Comparison of ENCODE assay signal across 20 mouse cellular contexts in the genomic region with DNA sequence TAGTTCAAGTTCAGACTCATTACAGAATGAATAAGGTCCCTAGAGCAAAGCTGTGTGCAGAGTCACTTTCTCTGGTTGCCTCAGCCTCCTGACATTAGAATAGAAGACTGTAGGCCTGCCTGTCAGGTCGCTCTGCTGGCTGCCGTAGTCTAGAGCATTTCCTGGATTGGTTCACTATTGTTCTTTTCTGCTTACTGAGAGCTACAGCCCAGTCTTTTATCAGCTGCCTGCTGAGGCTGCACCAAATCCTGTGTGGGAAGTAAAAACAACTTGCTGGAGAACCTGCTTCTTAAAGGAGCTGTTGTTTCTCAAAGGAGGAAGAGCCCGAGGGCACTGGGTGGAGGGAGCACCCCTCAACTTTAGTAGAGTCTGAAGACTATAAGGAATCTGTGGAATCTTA. TPM values are rescaled to one million over a fixed set of nuclear protein-coding genes. Genes with fewer than 3 reads are reported as not detected.
A peak's percentile ranks its signal among the peaks of the same experiment; 100 is the strongest.
DNase-seq lines count a peak whose midpoint lies in the region; ATAC-seq and TF ChIP-seq lines count a peak whose summit lies in the region.
"Had no signal": no experiment of that assay in that cellular context is flagged by ENCODE, and none has a peak within 500 bp of the region (broad histone marks: within the 10 kb centered on the region; RNA-seq: fewer than 3 reads in every experiment).

No protein-coding gene starts in this region.

- intact Hi-C loops in gastrocnemius, adult 2 months (cut with DNase I) = loop anchor here (1.0 to 5.0 kb wide), 5 partner anchors 73 to 319 kb away; a partner anchor contains a TSS
- intact Hi-C loops in gastrocnemius, postnatal 36 days (cut with DNase I) = loop anchor here (2.0 to 5.0 kb wide), 5 partner anchors 46 to 277 kb away; a partner anchor contains a TSS

- peaks cover 66% of the 10 kb centered on the region for H3K36me3 ChIP-seq in hindbrain, embryonic 14.5 days (replicated peaks; ENCODE audit: control insufficient read depth, insufficient read depth)
- peaks cover 66% of the 10 kb centered on the region for H3K36me3 ChIP-seq in hindbrain, embryonic 10.5 days
- peaks cover 62% of the 10 kb centered on the region for H3K36me3 ChIP-seq in midbrain, embryonic 13.5 days
- peaks cover 52% of the 10 kb centered on the region for H3K36me3 ChIP-seq in midbrain, postnatal 0 days (ENCODE audit: insufficient read depth, low read length)

- no peaks in the 10 kb centered on the region for H3K27me3 ChIP-seq in hindbrain, embryonic 14.5 days (ENCODE audit: control insufficient read depth, insufficient read depth, low read length)
- H3K27me3 ChIP-seq in hindbrain, embryonic 10.5 days (ENCODE audit: insufficient read depth, poor library complexity, severe bottlenecking) = no peaks in the 10 kb centered on the region
- H3K27me3 ChIP-seq in midbrain, embryonic 13.5 days = no peaks in the 10 kb centered on the region
- no peaks in the 10 kb centered on the region for H3K27me3 ChIP-seq in midbrain, postnatal 0 days (ENCODE audit: insufficient read depth, low read length)
- H3K27me3 ChIP-seq: CH12.LX; embryonic facial prominence, embryonic 12.5 days; hindbrain, embryonic 13.5 days had no signal

- 72% methylated on average over 3 of the region's 3 CpGs for WGBS in hindbrain, embryonic 14.5 days
- WGBS in hindbrain, embryonic 10.5 days = 68% methylated on average over 3 of the region's 3 CpGs
- 64% methylated on average over 3 of the region's 3 CpGs for WGBS in midbrain, embryonic 13.5 days
- WGBS in midbrain, postnatal 0 days = 45% methylated on average over 3 of the region's 3 CpGs

- H3K27ac ChIP-seq in gastrocnemius, adult 2 months = peak overlapping the region; percentile 99; the same call in 1 of the 2 replicates
- H3K27ac ChIP-seq in hindbrain, embryonic 14.5 days = peak overlapping the region; percentile 26; the same call in 1 of the 2 replicates
- H3K27ac ChIP-seq in hindbrain, embryonic 10.5 days = no peak overlapping the region
- 0 out of 2 replicates have a peak overlapping the region, but pooled peaks have one; percentile 17 for H3K27ac ChIP-seq in midbrain, embryonic 13.5 days
- no peak overlapping the region for H3K27ac ChIP-seq in midbrain, postnatal 0 days (ENCODE audit: low read depth, low read length)
- H3K27ac ChIP-seq: embryonic facial prominence, embryonic 12.5 days; hindbrain, embryonic 13.5 days; liver, embryonic 14.5 days; macrophage had no signal

- ATAC-seq in hindbrain, embryonic 14.5 days (ENCODE audit: low FRiP score) = no peak
- no peak for ATAC-seq in midbrain, embryonic 13.5 days
- no peak for ATAC-seq in midbrain, postnatal 0 days (ENCODE audit: low FRiP score)

- H3K4me3 ChIP-seq in gastrocnemius, adult 2 months = peak overlapping the region; percentile 95
- H3K4me3 ChIP-seq in hindbrain, embryonic 14.5 days (replicated peaks; ENCODE audit: low read length) = no peak overlapping the region
- no peak overlapping the region for H3K4me3 ChIP-seq in hindbrain, embryonic 10.5 days
- no peak overlapping the region for H3K4me3 ChIP-seq in midbrain, embryonic 13.5 days (replicated peaks)
- H3K4me3 ChIP-seq in midbrain, postnatal 0 days (ENCODE audit: low read depth, low read length) = no peak overlapping the region
- H3K4me3 ChIP-seq: embryonic facial prominence, embryonic 12.5 days; hindbrain, embryonic 13.5 days had no signal

- no peak for TF ChIP-seq CTCF in gastrocnemius, adult 2 months (IDR thresholded peaks at IDR 0.05)
- no peak for TF ChIP-seq CTCF in midbrain, postnatal 0 days (IDR thresholded peaks at IDR 0.05)

- H3K4me2 ChIP-seq in hindbrain, embryonic 14.5 days (replicated peaks) = no peak overlapping the region
- no peak overlapping the region for H3K4me2 ChIP-seq in midbrain, embryonic 13.5 days (replicated peaks)
- no peak overlapping the region for H3K4me2 ChIP-seq in midbrain, postnatal 0 days (ENCODE audit: low read depth, low read length, poor library complexity, severe bottlenecking)
- H3K4me2 ChIP-seq: embryonic facial prominence, embryonic 12.5 days; hindbrain, embryonic 13.5 days had no signal

- H3K9me3 ChIP-seq in hindbrain, embryonic 14.5 days (ENCODE audit: control insufficient read depth, low read length) = no peaks in the 10 kb centered on the region
- no peaks in the 10 kb centered on the region for H3K9me3 ChIP-seq in hindbrain, embryonic 10.5 days
- H3K9me3 ChIP-seq in midbrain, embryonic 13.5 days = no peaks in the 10 kb centered on the region
- no peaks in the 10 kb centered on the region for H3K9me3 ChIP-seq in midbrain, postnatal 0 days (ENCODE audit: low read length)
- H3K9me3 ChIP-seq: embryonic facial prominence, embryonic 12.5 days; hindbrain, embryonic 13.5 days had no signal

- H3K4me1 ChIP-seq in hindbrain, embryonic 14.5 days (replicated peaks; ENCODE audit: control insufficient read depth, insufficient read depth, low read length) = peaks cover 21% of the 10 kb centered on the region
- H3K4me1 ChIP-seq in hindbrain, embryonic 10.5 days (replicated peaks) = peaks cover 31% of the 10 kb centered on the region
- H3K4me1 ChIP-seq in midbrain, embryonic 13.5 days (replicated peaks) = peaks cover 34% of the 10 kb centered on the region
- H3K4me1 ChIP-seq in midbrain, postnatal 0 days (ENCODE audit: insufficient read depth, low read length) = peaks cover 11% of the 10 kb centered on the region

- no peak overlapping the region for H3K9ac ChIP-seq in hindbrain, embryonic 14.5 days
- no peak overlapping the region for H3K9ac ChIP-seq in midbrain, embryonic 13.5 days (replicated peaks)
- H3K9ac ChIP-seq in midbrain, postnatal 0 days (replicated peaks; ENCODE audit: low read length, poor library complexity, severe bottlenecking) = no peak overlapping the region
- H3K9ac ChIP-seq: embryonic facial prominence, embryonic 12.5 days; hindbrain, embryonic 13.5 days; liver, embryonic 14.5 days had no signal

- DNase-seq in gastrocnemius, adult 2 months = no peak
- no peak for DNase-seq in gastrocnemius, postnatal 25 days
- DNase-seq in hindbrain, embryonic 14.5 days (ENCODE audit: low spot score) = no peak
- DNase-seq in hindbrain, embryonic 10.5 days (ENCODE audit: low spot score) = no peak
- no peak for DNase-seq in midbrain, postnatal 0 days (ENCODE audit: low spot score)
- no peak for DNase-seq in right cerebral cortex, postnatal 10 days (ENCODE audit: low spot score in 2 of 2)
- DNase-seq in gastrocnemius, postnatal 36 days = no peak
- DNase-seq: cerebellum, adult 11-12 months; cerebellum, postnatal 36 days; gastrocnemius, postnatal 10 days; kidney, adult 11 months; kidney, postnatal 10 days; left cerebral cortex, postnatal 4 days; retina, postnatal 1 day had no signal

RNA-seq across cellular contexts. Expression of a gene that starts 4.5 kb away (rescaled TPM):
- total RNA-seq in gastrocnemius, adult 2 months (2021) = 100 to 1,000 TPM; 513 to 579 TPM
- total RNA-seq in gastrocnemius, postnatal 25 days (2021) = 100 to 1,000 TPM; 351 to 515 TPM
- polyA plus RNA-seq in hindbrain, embryonic 14.5 days (2014; fragmentation: Nextera tagmentation; extraction: Ambion mirVana) = 2,705 and 2,824 TPM in 2 replicates
- polyA plus RNA-seq in hindbrain, embryonic 10.5 days (2016; fragmentation: Nextera tagmentation; extraction: Ambion mirVana) = 1,379 and 1,527 TPM in 2 replicates
- polyA plus RNA-seq in midbrain, embryonic 13.5 days (2015; fragmentation: Nextera tagmentation; extraction: Ambion mirVana) = 2,058 and 2,203 TPM in 2 replicates
- 1,086 and 1,419 TPM in 2 replicates for total RNA-seq in midbrain, postnatal 0 days (2014; rRNA removed)
- polyA plus RNA-seq in midbrain, postnatal 0 days (2015; fragmentation: Nextera tagmentation; extraction: Ambion mirVana) = 4,369 and 4,581 TPM in 2 replicates
- total RNA-seq in gastrocnemius, postnatal 36 days (2021) = 100 to 1,000 TPM; 484 to 513 TPM

RNA-seq across cellular contexts. Expression of a gene that starts 44.3 kb away (rescaled TPM):
- total RNA-seq in gastrocnemius, adult 2 months (2021) = 1 to 10 TPM; 7.8 to 9.1 TPM
- total RNA-seq in gastrocnemius, postnatal 25 days (2021) = 1 to 10 TPM; 5.7 to 6.5 TPM
- polyA plus RNA-seq in hindbrain, embryonic 14.5 days (2014; fragmentation: Nextera tagmentation; extraction: Ambion mirVana) = 12.0 and 14.0 TPM in 2 replicates
- 12.7 and 13.2 TPM in 2 replicates for polyA plus RNA-seq in hindbrain, embryonic 10.5 days (2016; fragmentation: Nextera tagmentation; extraction: Ambion mirVana)
- 14.2 and 14.3 TPM in 2 replicates for polyA plus RNA-seq in midbrain, embryonic 13.5 days (2015; fragmentation: Nextera tagmentation; extraction: Ambion mirVana)
- total RNA-seq in midbrain, postnatal 0 days (2014; rRNA removed) = 13.9 and 23.4 TPM in 2 replicates
- 12.9 and 13.1 TPM in 2 replicates for polyA plus RNA-seq in midbrain, postnatal 0 days (2015; fragmentation: Nextera tagmentation; extraction: Ambion mirVana)
- total RNA-seq in gastrocnemius, postnatal 36 days (2021) = 1 to 10 TPM; 6.8 to 9.3 TPM

Comparison
In these comparisons a context has a peak if more than half of its experiments do, and no peak if none do; other contexts are left out.
1. H3K27ac ChIP-seq: peak in gastrocnemius, adult 2 months (single experiment), hindbrain, embryonic 14.5 days (single experiment) and midbrain, embryonic 13.5 days (single experiment); none in hindbrain, embryonic 10.5 days (single experiment) and midbrain, postnatal 0 days (single experiment).